Mouse (Mus musculus) c-Kit-positive CD71-negative TER-119-negative erythroid progenitor cells, embryonic 14.5 days (primary cell): ENCODE results near the gene Cyth4.
A peak's percentile ranks its signal among the peaks of the same experiment; 100 is the strongest.

Experiments used
- DNase-seq: peaks from one replicate; pipeline ENCODE4 v3.0.0-alpha.2; 2013; ENCODE audit warnings: low read depth

Gene Cyth4

GRCm38 (mm10) chr15:78623426-78623825 lies 26.6 kb downstream of the Cyth4 start:
- peak; percentile 40 for DNase-seq

- DNase-seq = no peak
Observed at GRCm38 (mm10) chr15:78624431-78624950, 27.6 kb downstream of the Cyth4 start.

GRCm38 (mm10) chr15:78624961-78625360 lies 28.1 kb downstream of the Cyth4 start:
- no peak for DNase-seq

GRCm38 (mm10) chr15:78626285-78626684 lies 29.4 kb downstream of the Cyth4 start:
- DNase-seq = no peak

- no peak for DNase-seq
Observed at GRCm38 (mm10) chr15:78632387-78632786, 35.5 kb downstream of the Cyth4 start.

GRCm38 (mm10) chr15:78633413-78633812 lies 36.6 kb downstream of the Cyth4 start:
- no peak for DNase-seq

GRCm38 (mm10) chr15:78634095-78634737 lies 37.4 kb downstream of the Cyth4 start:
- no peak for DNase-seq

- no peak for DNase-seq
Observed at GRCm38 (mm10) chr15:78635231-78635630, 38.4 kb downstream of the Cyth4 start.

- DNase-seq = no peak
Observed at GRCm38 (mm10) chr15:78643633-78644032, 46.8 kb downstream of the Cyth4 start.

GRCm38 (mm10) chr15:78644606-78645005 lies 47.8 kb downstream of the Cyth4 start:
- DNase-seq = no peak

GRCm38 (mm10) chr15:78647746-78648145 lies 50.9 kb downstream of the Cyth4 start:
- no peak for DNase-seq

- no peak for DNase-seq
Observed at GRCm38 (mm10) chr15:78651169-78651568, 54.3 kb downstream of the Cyth4 start.

GRCm38 (mm10) chr15:78664268-78664667 lies 67.4 kb downstream of the Cyth4 start:
- DNase-seq = no peak

GRCm38 (mm10) chr15:78669221-78669871 lies 72.5 kb downstream of the Cyth4 start:
- DNase-seq = no peak

- no peak for DNase-seq
Observed at GRCm38 (mm10) chr15:78670341-78670740, 73.5 kb downstream of the Cyth4 start.
